Mouse (Mus musculus): ENCODE measurements around the gene Chmp2a. TPM values are rescaled to one million over a fixed set of nuclear protein-coding genes. Genes with fewer than 3 reads are reported as not detected.

Gene Chmp2a
- total and polyA plus RNA-seq, 3 experiments, result 100 to 180 TPM; not detected in 1

DNA sequence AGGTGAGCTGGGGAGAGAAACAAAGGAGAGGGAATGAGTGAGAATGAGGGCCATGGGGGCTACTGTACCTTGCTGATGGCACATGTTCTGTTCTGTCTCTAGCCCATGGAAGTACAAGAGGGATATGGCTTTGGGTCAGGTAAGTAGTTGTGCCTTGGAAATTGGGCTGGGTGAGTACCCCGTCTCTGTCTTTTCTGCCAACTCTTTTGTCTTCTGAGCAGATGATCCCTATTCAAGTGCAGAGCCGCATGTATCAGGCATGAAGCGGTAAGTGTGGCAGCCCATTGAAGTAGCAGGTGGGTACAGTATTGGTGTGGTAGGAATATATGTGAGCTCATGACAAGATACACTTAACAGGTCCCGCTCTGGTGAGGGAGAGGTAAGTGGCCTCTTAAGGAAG, 5.6 kb downstream of the Chmp2a start:
- Histone ChIP-seq H3K27me3 (ENCODE audit: control insufficient read depth in 1 of 2, insufficient read depth in 2 of 2, low read length in 2 of 2) (no peaks in the 10 kb centered on the region), H3K9me3 (replicated peaks; ENCODE audit: insufficient read depth, low read length) (no peaks in the 10 kb centered on the region), H3K4me1 (ENCODE audit: control insufficient read depth in 1 of 2, insufficient read depth in 2 of 2, low read length in 2 of 2) (peaks cover 2 to 27% of the 10 kb centered on the region in 2 experiments; a peak in 3 of 4 replicates), H3K27ac (ENCODE audit: control insufficient read depth, low read depth, low read length) (no peak overlapping the region), H3K4me3 (ENCODE audit: control insufficient read depth in 1 of 2, insufficient read depth in 1 of 2, low read depth in 2 of 2, low read length in 2 of 2) (no peak overlapping the region), H3K36me3 (ENCODE audit: control insufficient read depth in 1 of 2, insufficient read depth in 2 of 2, low read length in 2 of 2) (peaks cover 18 to 32% of the 10 kb centered on the region in 2 experiments), H3K79me2 (ENCODE audit: control insufficient read depth, insufficient read depth, low read length, poor library complexity) (peaks cover 34% of the 10 kb centered on the region), H3K9ac (ENCODE audit: control insufficient read depth, low read depth, low read length, poor library complexity, severe bottlenecking) (no peak overlapping the region)
- TF ChIP-seq SMC3 (IDR thresholded peaks at IDR 0.05; ENCODE audit: low read depth, low read length) (no peak), NELFE (IDR thresholded peaks at IDR 0.05; ENCODE audit: low read depth, low read length) (no peak), RCOR1 (IDR thresholded peaks at IDR 0.05; ENCODE audit: low read depth, low read length) (no peak), GABPA (IDR thresholded peaks at IDR 0.05; ENCODE audit: low read depth, low read length) (no peak), ZMIZ1 (IDR thresholded peaks at IDR 0.05; ENCODE audit: low read depth, low read length) (no peak), BHLHE40 (IDR thresholded peaks at IDR 0.05; ENCODE audit: borderline replicate concordance, low read depth, low read length) (no peak), CHD2 (IDR thresholded peaks at IDR 0.05; ENCODE audit: low read length) (no peak), ZKSCAN1 (IDR thresholded peaks at IDR 0.05; ENCODE audit: low read depth, low read length) (no peak), ELF1 (IDR thresholded peaks at IDR 0.05; ENCODE audit: low read depth, low read length) (no peak), CTCF (IDR thresholded peaks at IDR 0.05 in 2 of 3, conservative IDR thresholded peaks at IDR 0.05 in 1 of 3; ENCODE audit: control insufficient read depth in 1 of 3, insufficient read depth in 1 of 3, low read depth in 2 of 3, low read length in 3 of 3, poor library complexity in 1 of 3, severe bottlenecking in 1 of 3) (no peak), MAZ (IDR thresholded peaks at IDR 0.05; ENCODE audit: low read depth, low read length) (no peak), MAX (IDR thresholded peaks at IDR 0.05; ENCODE audit: low read length) (no peak), GATA1 (IDR thresholded peaks at IDR 0.05; ENCODE audit: low read depth, low read length) (no peak), KAT2A (conservative IDR thresholded peaks at IDR 0.05; ENCODE audit: low read depth, low read length) (no peak), TAL1 (IDR thresholded peaks at IDR 0.05; ENCODE audit: low read length) (no peak), HCFC1 (IDR thresholded peaks at IDR 0.05; ENCODE audit: low read depth, low read length) (no peak), MYC (IDR thresholded peaks at IDR 0.05; ENCODE audit: low read depth, low read length) (no peak), EP300 (IDR thresholded peaks at IDR 0.05; ENCODE audit: low read depth in 1 of 2, low read length in 2 of 2) (no peak), USF2 (IDR thresholded peaks at IDR 0.05; ENCODE audit: borderline replicate concordance in 1 of 2, insufficient read depth in 1 of 2, low read depth in 1 of 2, low read length in 2 of 2) (no peak), RAD21 (IDR thresholded peaks at IDR 0.05; ENCODE audit: low read depth, low read length) (no peak)
- DNase-seq (ENCODE audit: low read depth, low spot score), result no peak

DNA sequence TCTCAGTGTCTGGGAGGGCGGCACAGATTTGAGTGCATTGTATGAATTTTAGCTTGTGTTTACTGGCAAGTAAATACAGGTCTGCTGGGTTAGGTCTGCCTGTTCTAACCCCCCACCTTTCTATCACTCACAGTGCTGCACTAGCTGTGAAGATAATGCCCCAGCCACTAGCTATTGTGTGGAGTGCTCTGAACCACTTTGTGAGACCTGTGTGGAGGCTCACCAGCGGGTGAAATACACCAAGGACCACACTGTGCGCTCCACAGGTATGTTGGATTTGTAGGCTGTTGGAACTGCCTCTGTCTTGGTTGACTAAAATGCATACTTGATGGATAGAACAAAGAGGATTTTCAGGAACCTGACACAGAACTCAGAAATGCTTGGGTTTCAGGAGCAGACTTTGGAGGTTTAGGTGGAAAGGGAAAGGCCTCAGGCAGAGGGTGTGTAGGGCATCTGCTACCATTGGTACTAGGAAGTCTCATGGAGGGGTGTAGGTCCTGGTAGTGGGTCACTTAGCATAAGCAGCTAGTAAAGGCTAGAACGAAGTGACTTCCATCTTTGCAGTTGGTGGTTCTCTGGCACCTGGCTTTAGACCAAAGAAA, 9.0 kb downstream of the Chmp2a start:
- Histone ChIP-seq H3K4me3 (ENCODE audit: control insufficient read depth in 1 of 2, insufficient read depth in 1 of 2, low read depth in 2 of 2, low read length in 2 of 2) (peak overlapping the region; percentile 82 to 99), H3K9ac (ENCODE audit: control insufficient read depth, low read depth, low read length, poor library complexity, severe bottlenecking) (peak overlapping the region; percentile 99), H3K27me3 (ENCODE audit: control insufficient read depth in 1 of 2, insufficient read depth in 2 of 2, low read length in 2 of 2) (no peaks in the 10 kb centered on the region), H3K9me3 (replicated peaks; ENCODE audit: insufficient read depth, low read length) (no peaks in the 10 kb centered on the region), H3K4me1 (ENCODE audit: control insufficient read depth in 1 of 2, insufficient read depth in 2 of 2, low read length in 2 of 2) (peaks cover 2 to 23% of the 10 kb centered on the region in 2 experiments; a peak in 3 of 4 replicates), H3K27ac (ENCODE audit: control insufficient read depth, low read depth, low read length) (peak overlapping the region; percentile 74; the same call in 1 of the 2 replicates), H3K79me2 (ENCODE audit: control insufficient read depth, insufficient read depth, low read length, poor library complexity) (peaks cover 34% of the 10 kb centered on the region), H3K36me3 (ENCODE audit: control insufficient read depth in 1 of 2, insufficient read depth in 2 of 2, low read length in 2 of 2) (peaks cover 21 to 32% of the 10 kb centered on the region in 2 experiments)
- DNase-seq (ENCODE audit: low read depth, low spot score), result peak; percentile 22
- TF ChIP-seq RCOR1 (IDR thresholded peaks at IDR 0.05; ENCODE audit: low read depth, low read length) (no peak), MAZ (IDR thresholded peaks at IDR 0.05; ENCODE audit: low read depth, low read length) (no peak), SIN3A (IDR thresholded peaks at IDR 0.05; ENCODE audit: low read length) (no peak), MYB (IDR thresholded peaks at IDR 0.05; ENCODE audit: low read depth, low read length) (no peak), ZMIZ1 (IDR thresholded peaks at IDR 0.05; ENCODE audit: low read depth, low read length) (no peak), MEF2A (IDR thresholded peaks at IDR 0.05; ENCODE audit: extremely low read depth, insufficient replicate concordance, low read depth, low read length, poor library complexity, severe bottlenecking) (no peak), ZC3H11A (IDR thresholded peaks at IDR 0.05; ENCODE audit: low read depth, low read length) (no peak), KAT2A (conservative IDR thresholded peaks at IDR 0.05; ENCODE audit: low read depth, low read length) (no peak), USF2 (IDR thresholded peaks at IDR 0.05; ENCODE audit: borderline replicate concordance in 1 of 2, insufficient read depth in 1 of 2, low read depth in 1 of 2, low read length in 2 of 2) (no peak), UBTF (IDR thresholded peaks at IDR 0.05; ENCODE audit: borderline replicate concordance, insufficient read depth, low read depth, low read length) (no peak), SMC3 (IDR thresholded peaks at IDR 0.05; ENCODE audit: low read depth, low read length) (no peak), ETS1 (IDR thresholded peaks at IDR 0.05; ENCODE audit: low read depth, low read length) (no peak), ELF1 (IDR thresholded peaks at IDR 0.05; ENCODE audit: low read depth, low read length) (no peak), CHD2 (IDR thresholded peaks at IDR 0.05; ENCODE audit: low read length) (no peak)

All from MEL (cell line).